Mouse (Mus musculus) kidney, adult 2 months (tissue): ENCODE measurements at regions not wholly inside any gene's neighbourhood (a gene's known extent, or its start where the extent isn't known, plus 50 kb on each side); places are given as distances from the start of the nearest gene placed in this dataset.

ENCODE experiments used
- CTCF ChIP-seq: fragments of 200-500 bp; conservative IDR thresholded peaks from 2 replicates; pipeline ENCODE4 v1.5.1; 2011; ENCODE audit warnings: low read depth, mild to moderate bottlenecking, control low read depth, low read length, moderate library complexity, mixed read lengths; ENCODE audit not compliant: insufficient read depth, insufficient read length
- POLR2A ChIP-seq: fragments of 200-500 bp; IDR thresholded peaks from one replicate; pipeline ENCODE4 v1.6.1; 2011; ENCODE audit warnings: low read depth, low read length, control low read depth

DNA sequence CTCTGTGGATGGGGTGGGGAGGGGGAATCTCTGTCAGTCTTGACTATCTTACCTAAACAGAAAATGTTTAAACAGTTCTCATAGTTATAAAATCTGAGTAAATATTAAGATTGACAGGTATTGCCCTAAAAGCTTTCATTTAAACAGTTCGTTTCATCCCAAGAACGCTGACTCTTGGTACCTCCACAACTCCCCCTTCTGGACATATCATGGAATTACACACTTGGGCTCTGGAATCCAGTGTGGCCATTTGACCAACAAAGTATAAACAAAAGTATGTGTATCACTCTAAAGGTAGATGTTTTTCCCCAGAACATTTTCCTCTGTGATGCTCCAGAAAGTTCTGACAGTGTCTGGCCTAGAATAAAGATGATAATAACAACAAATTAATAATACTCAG lies 63.5 kb upstream of the Sox9 start:
- TF ChIP-seq CTCF (no peak), POLR2A (no peak)
